Mouse (Mus musculus): ENCODE measurements at regions not wholly inside any gene's neighbourhood (a gene's known extent, or its start where the extent isn't known, plus 50 kb on each side); places are given as distances from the start of the nearest gene placed in this dataset.
A peak's percentile ranks its signal among the peaks of the same experiment; 100 is the strongest.

GRCm38 (mm10) chr8:115897521-115898178 is 190.1 kb upstream of the Maf start:
- no peak for ATAC-seq

- ATAC-seq = no peak
These were observed 189.5 kb upstream of the Maf start for GRCm38 (mm10) chr8:115897086-115897485.

- ATAC-seq = no peak
These were observed 188.5 kb upstream of the Maf start for GRCm38 (mm10) chr8:115896066-115896465.

GRCm38 (mm10) chr8:115888278-115888677 is 180.7 kb upstream of the Maf start:
- no peak for ATAC-seq

GRCm38 (mm10) chr8:115885121-115885743 is 177.6 kb upstream of the Maf start:
- ATAC-seq = no peak

- no peak for ATAC-seq
These were observed 176.2 kb upstream of the Maf start for GRCm38 (mm10) chr8:115883808-115884207.

GRCm38 (mm10) chr8:115881881-115882280 is 174.3 kb upstream of the Maf start:
- no peak for ATAC-seq

GRCm38 (mm10) chr8:115874789-115875188 is 167.2 kb upstream of the Maf start:
- no peak for ATAC-seq

GRCm38 (mm10) chr8:115871381-115871780 is 163.8 kb upstream of the Maf start:
- no peak for ATAC-seq

GRCm38 (mm10) chr8:115861381-115861780 is 153.8 kb upstream of the Maf start:
- no peak for ATAC-seq

GRCm38 (mm10) chr8:115859406-115859805 is 151.8 kb upstream of the Maf start:
- no peak for ATAC-seq

- ATAC-seq = no peak
These were observed 149.2 kb upstream of the Maf start for GRCm38 (mm10) chr8:115856816-115857215.

GRCm38 (mm10) chr8:115855934-115856629 is 148.5 kb upstream of the Maf start:
- no peak for ATAC-seq

GRCm38 (mm10) chr8:115854209-115854900 is 146.8 kb upstream of the Maf start:
- ATAC-seq = no peak

- no peak for ATAC-seq
These were observed 143.0 kb upstream of the Maf start for GRCm38 (mm10) chr8:115850552-115850951.

GRCm38 (mm10) chr8:115833391-115833790 is 125.8 kb upstream of the Maf start:
- ATAC-seq = no peak

GRCm38 (mm10) chr8:115831675-115832074 is 124.1 kb upstream of the Maf start:
- no peak for ATAC-seq

- no peak for ATAC-seq
These were observed 122.5 kb upstream of the Maf start for GRCm38 (mm10) chr8:115830012-115830662.

GRCm38 (mm10) chr8:115826516-115826915 is 118.9 kb upstream of the Maf start:
- ATAC-seq = peak; percentile 83

GRCm38 (mm10) chr8:115825899-115826502 is 118.4 kb upstream of the Maf start:
- ATAC-seq = no peak

GRCm38 (mm10) chr8:115824478-115824785 is 116.8 kb upstream of the Maf start:
- no peak for ATAC-seq

- no peak for ATAC-seq
These were observed 116.3 kb upstream of the Maf start for GRCm38 (mm10) chr8:115823673-115824477.

Measured in activated CD4-positive, CD25-positive, alpha-beta regulatory T cell, adult 4 months (primary cell).